Mouse (Mus musculus) left cerebral cortex, adult 8-10 months (tissue): ENCODE results near the gene Sh2d4b. TPM values are rescaled to one million over a fixed set of nuclear protein-coding genes. Genes with fewer than 3 reads are reported as not detected.

ENCODE experiments used
- DNase-seq, 2 experiments: peaks; one replicate each; pipeline ENCODE4 v3.0.0; 2022; ENCODE audit warnings: low spot score in 2 of 2
- total RNA-seq, 4 experiments: library from RNA; stranded (reverse); gene quantifications; 2 replicates each; pipeline ENCODE4 v1.2.4; 2022

Gene Sh2d4b
- total RNA-seq, 4 experiments from 2014 or later: 2.5 to 3.5 (median 3.0) TPM

- no peak for DNase-seq
Observed at GRCm38 (mm10) chr14:40906770-40907169, 13.7 kb upstream of the Sh2d4b start.

GRCm38 (mm10) chr14:40905813-40906212 lies 12.7 kb upstream of the Sh2d4b start:
- DNase-seq: no peak

GRCm38 (mm10) chr14:40902307-40903055 lies 9.4 kb upstream of the Sh2d4b start:
- DNase-seq: no peak

- no peak for DNase-seq
Observed at GRCm38 (mm10) chr14:40900267-40900666, 7.2 kb upstream of the Sh2d4b start.

GRCm38 (mm10) chr14:40897916-40898315 lies 4.8 kb upstream of the Sh2d4b start:
- DNase-seq: no peak

GRCm38 (mm10) chr14:40895681-40896080 lies 2.6 kb upstream of the Sh2d4b start:
- no peak for DNase-seq

- peak; percentile 68 to 75 for DNase-seq
Observed at GRCm38 (mm10) chr14:40894576-40895247, 1.6 kb upstream of the Sh2d4b start.

- no peak for DNase-seq
Observed at GRCm38 (mm10) chr14:40893884-40894283, 818 bp upstream of the Sh2d4b start.

- DNase-seq: no peak
Observed at GRCm38 (mm10) chr14:40892326-40892825, 690 bp downstream of the Sh2d4b start.

- DNase-seq: no peak
Observed at GRCm38 (mm10) chr14:40891506-40891905, 1.6 kb downstream of the Sh2d4b start.

- no peak for DNase-seq
Observed at GRCm38 (mm10) chr14:40889704-40890103, 3.4 kb downstream of the Sh2d4b start.

GRCm38 (mm10) chr14:40889181-40889580 lies 3.9 kb downstream of the Sh2d4b start:
- no peak for DNase-seq

- DNase-seq: no peak
Observed at GRCm38 (mm10) chr14:40886428-40887202, 6.5 kb downstream of the Sh2d4b start.

GRCm38 (mm10) chr14:40885752-40886151 lies 7.3 kb downstream of the Sh2d4b start:
- DNase-seq: no peak

- DNase-seq: peak in 1 of 2 experiments; percentile 52
Observed at GRCm38 (mm10) chr14:40885225-40885624, 7.8 kb downstream of the Sh2d4b start.

- no peak for DNase-seq
Observed at GRCm38 (mm10) chr14:40874565-40874964, 18.5 kb downstream of the Sh2d4b start.

GRCm38 (mm10) chr14:40873961-40874360 lies 19.1 kb downstream of the Sh2d4b start:
- no peak for DNase-seq

GRCm38 (mm10) chr14:40870598-40870997 lies 22.5 kb downstream of the Sh2d4b start:
- no peak for DNase-seq

- DNase-seq: no peak
Observed at GRCm38 (mm10) chr14:40864811-40865514, 28.1 kb downstream of the Sh2d4b start.

- DNase-seq: no peak
Observed at GRCm38 (mm10) chr14:40863659-40864058, 29.4 kb downstream of the Sh2d4b start.

GRCm38 (mm10) chr14:40863022-40863421 lies 30.0 kb downstream of the Sh2d4b start:
- DNase-seq: no peak
